In genomic region chr19:28963513-28963841, GRCm38 (mm10) we compare ENCODE assay signal across 9 mouse cellular contexts. TPM values are rescaled to one million over a fixed set of nuclear protein-coding genes. Genes with fewer than 3 reads are reported as not detected.
DNase-seq lines count a peak whose midpoint lies in the region; ATAC-seq and TF ChIP-seq lines count a peak whose summit lies in the region.
"Had no signal": no experiment of that assay in that cellular context is flagged by ENCODE, and none has a peak within 500 bp of the region (broad histone marks: within the 10 kb centered on the region; RNA-seq: fewer than 3 reads in every experiment).

No protein-coding gene starts in this region.

- intact Hi-C loops in heart, postnatal 10 days (cut with DNase I): no loop called here

- H3K27ac ChIP-seq in heart, embryonic 11.5 days (ENCODE audit: low read depth, low read length): peak overlapping the region; percentile 57; the same call in 1 of the 2 replicates
- no peak overlapping the region for H3K27ac ChIP-seq in forebrain, embryonic 13.5 days
- H3K27ac ChIP-seq in liver, embryonic 13.5 days: no peak overlapping the region

- H3K4me1 ChIP-seq in heart, embryonic 11.5 days (ENCODE audit: control insufficient read depth, insufficient read depth, low read length): peaks cover 13% of the 10 kb centered on the region; the same call in 1 of the 2 replicates
- H3K4me1 ChIP-seq in forebrain, embryonic 13.5 days: peaks cover 21% of the 10 kb centered on the region
- H3K4me1 ChIP-seq in liver, embryonic 13.5 days (replicated peaks): peaks cover 11% of the 10 kb centered on the region

- WGBS in heart, embryonic 11.5 days (ENCODE audit: insufficient replicate concordance): 7% methylated on average over 4 of the region's 4 CpGs
- 0% methylated on average over 4 of the region's 4 CpGs for WGBS in forebrain, embryonic 13.5 days
- 6% methylated on average over 4 of the region's 4 CpGs for WGBS in liver, embryonic 13.5 days (ENCODE audit: insufficient replicate concordance)

- H3ac ChIP-seq in C2C12 (ENCODE audit: control insufficient read depth, insufficient read length, low read depth): no peak overlapping the region

- no peaks in the 10 kb centered on the region for H3K79me2 ChIP-seq in C2C12 (ENCODE audit: control insufficient read depth, insufficient read depth)

- H3K4me3 ChIP-seq in heart, embryonic 11.5 days (ENCODE audit: low read depth, low read length): peak overlapping the region; percentile 82
- peak overlapping the region; percentile 38 for H3K4me3 ChIP-seq in C2C12 (ENCODE audit: insufficient read depth, poor library complexity, severe bottlenecking)
- H3K4me3 ChIP-seq in forebrain, embryonic 13.5 days: peak overlapping the region; percentile 86
- peak overlapping the region; percentile 73 for H3K4me3 ChIP-seq in liver, embryonic 13.5 days (replicated peaks)

- TF ChIP-seq CTCF in C2C12 (IDR thresholded peaks at IDR 0.05; ENCODE audit: control insufficient read depth, insufficient read depth, insufficient read length): no peak

- H3K4me2 ChIP-seq in heart, embryonic 11.5 days: peak overlapping the region; percentile 92
- H3K4me2 ChIP-seq in forebrain, embryonic 13.5 days: peak overlapping the region; percentile 90
- peak overlapping the region; percentile 91 for H3K4me2 ChIP-seq in liver, embryonic 13.5 days

- no peak for ATAC-seq in heart, embryonic 11.5 days (replicated peaks; ENCODE audit: insufficient number of reproducible peaks, low FRiP score, low TSS enrichment)
- ATAC-seq in forebrain, embryonic 13.5 days: no peak
- no peak for ATAC-seq in liver, embryonic 13.5 days (ENCODE audit: low read depth)

- H3K27me3 ChIP-seq in heart, embryonic 11.5 days (ENCODE audit: control insufficient read depth, insufficient read depth, low read length): no peaks in the 10 kb centered on the region
- H3K27me3 ChIP-seq in C2C12 (ENCODE audit: control insufficient read depth, insufficient read depth, insufficient read length): no peaks in the 10 kb centered on the region
- H3K27me3 ChIP-seq in forebrain, embryonic 13.5 days: no peaks in the 10 kb centered on the region
- peaks cover 32% of the 10 kb centered on the region for H3K27me3 ChIP-seq in liver, embryonic 13.5 days

- peak overlapping the region; percentile 82; the same call in 1 of the 2 replicates for H3K9ac ChIP-seq in heart, embryonic 11.5 days (ENCODE audit: low read depth, low read length)
- peak overlapping the region; percentile 91 for H3K9ac ChIP-seq in forebrain, embryonic 13.5 days
- peak overlapping the region; percentile 77 for H3K9ac ChIP-seq in liver, embryonic 13.5 days

- no peaks in the 10 kb centered on the region for H3K36me3 ChIP-seq in heart, embryonic 11.5 days (ENCODE audit: control insufficient read depth, insufficient read depth, low read length)
- H3K36me3 ChIP-seq in C2C12 (ENCODE audit: control insufficient read depth, insufficient read depth): no peaks in the 10 kb centered on the region
- H3K36me3 ChIP-seq in forebrain, embryonic 13.5 days (ENCODE audit: poor library complexity, severe bottlenecking): no peaks in the 10 kb centered on the region
- no peaks in the 10 kb centered on the region for H3K36me3 ChIP-seq in liver, embryonic 13.5 days

- DNase-seq in heart, postnatal 10 days: no peak
- no peak for DNase-seq in liver, embryonic 13.5 days
- DNase-seq in frontal cortex, postnatal 25 days (ENCODE audit: low spot score in 2 of 2): no peak
- DNase-seq in adrenal gland, postnatal 4 days (ENCODE audit: low spot score in 2 of 2): no peak
- no peak for DNase-seq in thymus, postnatal 25 days

- H3K79me3 ChIP-seq in C2C12 (ENCODE audit: low read depth): no peaks in the 10 kb centered on the region

- H3K9me3 ChIP-seq in heart, embryonic 11.5 days (replicated peaks; ENCODE audit: control insufficient read depth, low read length): no peaks in the 10 kb centered on the region
- H3K9me3 ChIP-seq in forebrain, embryonic 13.5 days (replicated peaks): no peaks in the 10 kb centered on the region
- no peaks in the 10 kb centered on the region for H3K9me3 ChIP-seq in liver, embryonic 13.5 days (replicated peaks)

TF ChIP-seq in C2C12, 6 proteins besides CTCF, POLR2A, EP300 and RAD21:
- TF ChIP-seq USF1 (IDR thresholded peaks at IDR 0.05; ENCODE audit: low read depth): no peak
- no peak for TF ChIP-seq MYOG (IDR thresholded peaks at IDR 0.05; ENCODE audit: control insufficient read depth, extremely low read depth, insufficient read length)
- TF ChIP-seq MAX (IDR thresholded peaks at IDR 0.05): no peak
- TF ChIP-seq MYOD1 (IDR thresholded peaks at IDR 0.05; ENCODE audit: control insufficient read depth, insufficient read length, low read depth): no peak
- TF ChIP-seq FOSL1 (IDR thresholded peaks at IDR 0.05; ENCODE audit: insufficient read depth, low read length, poor library complexity, severe bottlenecking): no peak
- TF ChIP-seq CEBPB (IDR thresholded peaks at IDR 0.05; ENCODE audit: low read depth): no peak
TF ChIP-seq in C2C12: peak in this region for 0.

RNA-seq across cellular contexts. Expression of gene Plpp6, which starts 0.3 kb away (rescaled TPM):
- polyA plus RNA-seq in heart, embryonic 11.5 days (2014; fragmentation: Nextera tagmentation; extraction: Ambion mirVana): 6.2 and 8.3 TPM in 2 replicates
- total RNA-seq in heart, postnatal 10 days (2021): 1 to 10 TPM; 7.7 to 8.1 TPM
- polyA plus RNA-seq in C2C12 (2012; fragmentation: generic; extraction: Trizol): 1.3 TPM
- polyA plus RNA-seq in forebrain, embryonic 13.5 days (2015; fragmentation: Nextera tagmentation; extraction: Ambion mirVana): 5.3 and 5.5 TPM in 2 replicates
- polyA plus RNA-seq in liver, embryonic 13.5 days (2015; fragmentation: Nextera tagmentation; extraction: Ambion mirVana): 1.4 TPM in 2 replicates
- 10 to 100 TPM; 22.7 to 26.9 TPM for total RNA-seq in adrenal gland, postnatal 4 days (2021)

RNA-seq across cellular contexts. Expression of gene 4430402I18Rik, which starts 4.1 kb away (rescaled TPM):
- 2.3 and 5.1 TPM in 2 replicates for polyA plus RNA-seq in heart, embryonic 11.5 days (2014; fragmentation: Nextera tagmentation; extraction: Ambion mirVana)
- total RNA-seq in heart, postnatal 10 days (2021): 10 to 100 TPM; 15.7 to 16.5 TPM
- 0.02 TPM for polyA plus RNA-seq in C2C12 (2012; fragmentation: generic; extraction: Trizol)
- polyA plus RNA-seq in forebrain, embryonic 13.5 days (2015; fragmentation: Nextera tagmentation; extraction: Ambion mirVana): 0.79 and 1.6 TPM in 2 replicates
- 1.1 and 1.7 TPM in 2 replicates for polyA plus RNA-seq in liver, embryonic 13.5 days (2015; fragmentation: Nextera tagmentation; extraction: Ambion mirVana)
- total RNA-seq in adrenal gland, postnatal 4 days (2021): 1 to 10 TPM; 6.3 to 6.4 TPM
- total RNA-seq: common myeloid progenitor, adult 5-6 weeks had no signal

RNA-seq across cellular contexts. Expression of gene Cdc37l1, which starts 26.7 kb away (rescaled TPM):
- 35.6 and 36.7 TPM in 2 replicates for polyA plus RNA-seq in heart, embryonic 11.5 days (2014; fragmentation: Nextera tagmentation; extraction: Ambion mirVana)
- 10 to 100 TPM; 53.6 to 85.5 TPM for total RNA-seq in heart, postnatal 10 days (2021)
- 6.4 TPM for polyA plus RNA-seq in C2C12 (2012; fragmentation: generic; extraction: Trizol)
- polyA plus RNA-seq in forebrain, embryonic 13.5 days (2015; fragmentation: Nextera tagmentation; extraction: Ambion mirVana): 47.4 and 50.7 TPM in 2 replicates
- 10.4 and 14.2 TPM in 2 replicates for polyA plus RNA-seq in liver, embryonic 13.5 days (2015; fragmentation: Nextera tagmentation; extraction: Ambion mirVana)
- total RNA-seq in adrenal gland, postnatal 4 days (2021): 10 to 100 TPM; 44.8 to 46.0 TPM
